Mouse (Mus musculus): ENCODE results near the gene Acads.

GRCm38 (mm10) chr5:115098195-115098594, 21.0 kb downstream of the Acads start, which contains the start of gene Gm10401:
- TF ChIP-seq POLR2A (IDR thresholded peaks at IDR 0.05; ENCODE audit: insufficient read depth, low read length) (no peak), EP300 (IDR thresholded peaks at IDR 0.05; ENCODE audit: insufficient read depth, low read depth, low read length) (no peak)

Data from ES-Bruce4 (cell line).